Mouse (Mus musculus) heart, postnatal 36 days (tissue): Measurements from ENCODE around the gene Wdr91. TPM values are rescaled to one million over a fixed set of nuclear protein-coding genes. Genes with fewer than 3 reads are reported as not detected.
A peak's percentile ranks its signal among the peaks of the same experiment; 100 is the strongest.

Experiments used
- DNase-seq, 2 experiments: peaks; one replicate each; pipeline ENCODE4 v3.0.0; 2021 to 2022
- intact Hi-C: fragments of 180-260 bp; cut with DNase I; formaldehyde crosslinking; loops from one replicate; pipeline ENCODE4 v1.15.1; 2025
- total RNA-seq, 2 experiments: library from RNA; stranded (reverse); gene quantifications; 2 replicates each; pipeline ENCODE4 v1.2.3; 2021

Gene Wdr91
- 10 to 100 TPM; 11.4 to 15.5 TPM for total RNA-seq

DNA sequence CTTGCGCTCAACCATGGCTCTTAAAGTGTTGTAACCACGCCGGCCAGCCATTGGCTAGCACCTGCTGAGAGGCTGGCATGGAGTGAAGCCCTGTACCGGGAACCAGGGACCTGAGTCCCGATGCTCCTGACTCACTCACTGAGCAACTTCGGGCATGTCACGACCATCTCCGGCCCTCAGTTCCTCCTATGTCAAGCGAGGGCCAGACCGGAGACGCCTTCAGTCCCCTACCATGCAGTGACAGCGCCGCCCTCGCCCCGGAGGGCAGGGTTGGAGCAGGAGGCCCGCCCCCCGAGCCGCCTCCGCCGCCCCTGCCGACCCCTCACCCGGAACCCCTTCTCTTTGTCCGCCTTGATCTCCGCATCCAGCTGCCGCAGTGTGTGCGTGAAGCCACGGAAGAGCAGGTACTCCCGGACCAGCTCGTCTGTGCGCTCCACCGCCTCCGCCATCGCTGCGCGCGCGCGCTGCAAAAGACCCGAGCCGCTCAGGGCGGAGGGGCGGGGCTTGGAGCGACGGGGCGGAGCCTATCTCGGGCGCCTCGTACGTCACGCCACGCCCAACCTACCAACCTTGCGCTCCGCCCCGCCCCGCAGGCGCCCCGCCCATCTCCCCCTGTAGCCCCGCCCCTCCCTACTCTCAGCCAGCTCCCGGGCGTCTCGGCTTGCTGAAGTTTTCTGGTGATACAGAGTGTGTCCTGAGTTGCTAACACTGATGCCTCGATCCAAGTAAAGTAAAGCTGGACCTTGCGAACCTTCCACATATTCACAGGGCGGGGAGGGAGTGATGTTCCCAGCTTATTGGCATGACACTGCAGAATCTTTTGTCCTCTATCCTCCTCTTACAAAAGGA lies at the start of gene Wdr91:
Wdr91 (minus strand) TSS at position 506 of the 849 bp plus-strand sequence.
- intact Hi-C loops, result loop anchor here (5.0 kb wide), 1 partner anchor 33 kb away; the partner anchor contains the start of gene Cyren
- DNase-seq, result peak; percentile 96 to 97

GRCm38 (mm10) chr6:34959131-34959530 lies 48.5 kb upstream of the Wdr91 start:
- intact Hi-C loops, result no loop called here
- no peak for DNase-seq

DNA sequence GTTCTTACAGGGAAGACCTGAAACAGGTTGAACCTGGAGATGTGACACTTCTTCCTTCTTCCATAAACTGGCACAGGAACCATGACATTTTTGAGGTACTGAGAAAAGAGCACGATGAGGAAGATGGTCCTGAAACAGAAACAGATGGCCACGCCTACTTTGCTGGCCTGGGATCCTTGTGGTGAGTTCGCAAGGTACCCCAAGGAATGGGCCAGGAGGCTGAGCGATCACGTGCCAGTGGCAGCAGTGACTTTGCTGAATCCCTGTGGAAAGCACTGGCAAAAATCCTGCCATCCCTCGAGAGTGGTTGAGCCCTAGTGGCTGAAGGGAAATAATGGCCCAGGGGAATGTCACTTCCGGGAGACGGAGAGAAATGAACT lies 45.2 kb upstream of the Wdr91 start:
- intact Hi-C loops, result no loop called here
- no peak for DNase-seq

GRCm38 (mm10) chr6:34954926-34955861 lies 44.5 kb upstream of the Wdr91 start:
- no peak for DNase-seq
- intact Hi-C loops, result no loop called here

DNA sequence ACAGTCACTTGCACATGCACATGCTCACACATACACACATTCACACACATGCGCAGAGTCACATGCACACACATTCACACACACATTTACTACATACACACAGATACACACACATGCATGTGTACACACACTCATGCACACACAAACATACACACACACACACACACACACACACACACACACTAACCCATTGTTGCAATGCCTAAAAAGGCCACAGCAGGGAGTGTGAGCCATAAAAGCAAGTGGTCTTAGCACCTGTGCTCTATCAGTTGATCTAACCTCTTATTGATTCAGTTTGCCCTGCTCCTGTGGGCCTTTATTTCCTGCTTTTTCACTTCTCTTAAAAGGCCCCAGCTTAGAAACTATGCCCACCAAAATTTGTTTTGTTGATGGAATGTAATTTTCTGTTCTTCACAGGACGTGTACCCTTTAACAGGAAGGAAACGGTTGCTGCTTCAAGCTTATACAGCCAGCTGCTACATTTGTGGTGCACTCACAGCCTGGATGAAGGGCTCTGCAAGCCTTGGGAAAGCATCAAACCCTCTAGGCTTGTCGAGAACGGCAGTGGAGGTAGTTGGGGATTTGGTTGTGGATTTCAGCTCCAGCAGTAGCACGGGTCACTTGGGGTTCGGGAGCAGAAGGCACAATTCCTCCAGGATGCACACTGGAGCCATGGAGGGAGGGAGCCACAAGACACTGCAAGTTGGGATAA lies 41.4 kb upstream of the Wdr91 start:
- DNase-seq, result no peak
- intact Hi-C loops, result no loop called here

GRCm38 (mm10) chr6:34951518-34951917 lies 40.8 kb upstream of the Wdr91 start:
- intact Hi-C loops, result no loop called here
- no peak for DNase-seq

GRCm38 (mm10) chr6:34948461-34948860 lies 37.8 kb upstream of the Wdr91 start:
- intact Hi-C loops, result no loop called here
- no peak for DNase-seq

- DNase-seq, result no peak
- intact Hi-C loops, result no loop called here
Observed at GRCm38 (mm10) chr6:34946486-34947079, 35.9 kb upstream of the Wdr91 start.

GRCm38 (mm10) chr6:34943499-34943898 lies 32.8 kb upstream of the Wdr91 start:
- intact Hi-C loops, result no loop called here
- DNase-seq, result no peak

- no peak for DNase-seq
- intact Hi-C loops, result no loop called here
Observed at GRCm38 (mm10) chr6:34942446-34942845, 31.8 kb upstream of the Wdr91 start.

GRCm38 (mm10) chr6:34941496-34941895 lies 30.8 kb upstream of the Wdr91 start:
- intact Hi-C loops, result no loop called here

GRCm38 (mm10) chr6:34939451-34939850 lies 28.8 kb upstream of the Wdr91 start:
- no peak for DNase-seq
- intact Hi-C loops, result no loop called here

More at GRCm38 (mm10) chr6:34941496-34941895, 30.8 kb upstream of the Wdr91 start:
- no peak for DNase-seq

GRCm38 (mm10) chr6:34938929-34939325 lies 28.3 kb upstream of the Wdr91 start:
- no peak for DNase-seq
- intact Hi-C loops, result no loop called here

- intact Hi-C loops, result no loop called here
Observed at GRCm38 (mm10) chr6:34938280-34938928, 27.7 kb upstream of the Wdr91 start.

GRCm38 (mm10) chr6:34936743-34937142 lies 26.1 kb upstream of the Wdr91 start:
- intact Hi-C loops, result no loop called here
- DNase-seq, result no peak

More at GRCm38 (mm10) chr6:34938280-34938928, 27.7 kb upstream of the Wdr91 start:
- no peak for DNase-seq

- no peak for DNase-seq
- intact Hi-C loops, result no loop called here
Observed at GRCm38 (mm10) chr6:34932633-34933032, 22.0 kb upstream of the Wdr91 start.

DNA sequence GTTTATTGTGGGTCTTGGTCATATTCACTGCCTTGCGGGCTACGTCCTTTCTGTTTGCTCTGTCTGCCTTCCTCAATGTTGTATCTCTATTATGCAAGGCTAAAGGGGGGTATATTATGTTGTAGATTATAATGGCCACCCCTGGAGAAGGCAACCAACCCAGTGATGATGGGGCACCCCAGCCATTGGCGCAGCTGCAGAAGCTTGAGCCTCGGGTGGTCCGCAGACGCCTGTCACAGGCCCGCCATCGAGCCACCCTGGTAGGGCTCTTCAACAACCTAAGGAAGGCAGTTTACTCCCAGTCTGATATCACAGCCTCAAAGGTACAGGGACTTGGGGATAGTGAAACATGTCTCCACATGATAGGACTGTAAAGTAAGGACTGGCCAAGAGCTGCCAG lies 16.9 kb upstream of the Wdr91 start:
- DNase-seq, result no peak
- intact Hi-C loops, result loop anchor here (5.0 kb wide), 1 partner anchor 150 kb away; no protein-coding TSS in a partner anchor

- intact Hi-C loops, result loop anchor here (5.0 kb wide), 1 partner anchor 150 kb away; no protein-coding TSS in a partner anchor
- peak; percentile 74 to 78 for DNase-seq
Observed at GRCm38 (mm10) chr6:34927156-34927555, 16.5 kb upstream of the Wdr91 start.

DNA sequence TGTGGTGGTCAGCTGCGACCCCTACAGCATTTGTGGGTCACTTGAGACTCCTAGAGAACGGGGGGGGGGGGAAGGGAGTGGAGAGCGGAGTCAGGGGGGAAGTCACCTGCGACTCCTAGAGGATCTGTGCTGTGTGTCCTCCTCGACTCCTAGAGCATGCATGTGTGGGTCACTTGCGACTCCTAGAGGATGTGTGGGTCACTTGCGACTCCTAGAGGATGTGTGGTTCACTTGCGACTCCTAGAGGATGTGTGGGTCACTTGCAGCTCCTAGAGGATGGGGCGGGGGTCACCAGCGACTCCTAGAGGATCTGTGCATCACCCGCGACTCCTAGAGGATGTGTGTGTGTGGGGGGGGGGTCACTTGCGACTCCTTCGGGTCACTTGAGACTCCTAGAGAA lies 11.3 kb upstream of the Wdr91 start:
- peak; percentile 26 to 40 for DNase-seq
- intact Hi-C loops, result loop anchor here (2.0 kb wide), 1 partner anchor 411 kb away; no protein-coding TSS in a partner anchor

GRCm38 (mm10) chr6:34920631-34921030 lies 10.0 kb upstream of the Wdr91 start:
- DNase-seq, result no peak
- intact Hi-C loops, result no loop called here
